Mouse (Mus musculus) spleen, adult 2 months (tissue): ENCODE measurements around the gene Kdm5b.

Experiments
- CTCF ChIP-seq: fragments of 200-500 bp; IDR thresholded peaks from 2 replicates; pipeline ENCODE4 v1.5.1; 2011; ENCODE audit warnings: mild to moderate bottlenecking, inconsistent platforms; ENCODE audit not compliant: insufficient read depth, insufficient read length, insufficient replicate concordance; ENCODE audit errors: extremely low read depth
- POLR2A ChIP-seq: fragments of 200-500 bp; IDR thresholded peaks from 2 replicates; pipeline ENCODE4 v1.6.1; 2011; ENCODE audit warnings: low read depth, low read length, inconsistent platforms

GRCm38 (mm10) chr1:134639460-134639859, 79.5 kb downstream of the Kdm5b start:
- TF ChIP-seq CTCF, result no peak
- no peak for TF ChIP-seq POLR2A
